In the genomic region with DNA sequence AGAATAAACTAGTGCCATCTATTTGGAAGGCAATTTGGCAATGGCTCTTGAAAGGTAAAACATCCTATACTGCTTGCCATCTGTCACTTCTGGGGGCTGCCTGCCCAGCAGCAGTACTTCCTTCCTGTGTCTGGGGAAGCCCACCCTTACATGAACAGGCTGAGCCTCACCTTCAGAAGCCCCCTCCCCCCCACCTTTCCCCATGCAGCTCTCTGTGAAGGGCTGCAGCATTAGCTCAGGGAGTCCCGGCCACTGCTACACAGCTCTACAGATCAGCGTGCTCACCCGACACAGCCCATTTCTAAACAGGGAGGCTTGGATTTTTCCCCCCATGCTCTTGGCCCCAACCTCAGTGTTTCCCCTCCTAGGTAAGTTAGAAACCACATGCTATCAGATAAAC, we compare ENCODE assay signal across 27 mouse cellular contexts.
"Had no signal": no experiment of that assay in that cellular context is flagged by ENCODE, and none has a peak within 500 bp of the region (broad histone marks: within the 10 kb centered on the region; RNA-seq: fewer than 3 reads in every experiment).

No protein-coding gene starts in this region.

- H3K9ac ChIP-seq: heart, embryonic 13.5 days; heart, embryonic 15.5 days; hindbrain, embryonic 15.5 days; intestine, embryonic 15.5 days; limb, embryonic 12.5 days; liver, embryonic 13.5 days; liver, embryonic 15.5 days; liver, postnatal 0 days had no signal

- H3K9me3 ChIP-seq: heart, embryonic 13.5 days; heart, embryonic 15.5 days; hindbrain, embryonic 10.5 days; hindbrain, embryonic 15.5 days; intestine, embryonic 15.5 days; limb, embryonic 10.5 days; limb, embryonic 12.5 days; liver, embryonic 13.5 days; liver, embryonic 15.5 days had no signal

- H3K27ac ChIP-seq: gastrocnemius, adult 2 months; heart, adult 2 months; heart, embryonic 13.5 days; heart, embryonic 15.5 days; hindbrain, embryonic 10.5 days; hindbrain, embryonic 15.5 days; intestine, embryonic 15.5 days; layer of hippocampus, adult 2 months; left cerebral cortex, adult 2 months; limb, embryonic 10.5 days; limb, embryonic 12.5 days; liver, embryonic 13.5 days; liver, embryonic 15.5 days had no signal

- DNase-seq: gastrocnemius, adult 2 months; gastrocnemius, postnatal 10 days; gastrocnemius, postnatal 25 days; heart, adult 2 months; heart, postnatal 14 days; heart, postnatal 4 days; kidney, adult 18-20 months; kidney, adult 8-10 months; kidney, postnatal 10 days; kidney, postnatal 25 days; kidney, postnatal 4 days; liver; liver, embryonic 13.5 days; liver, postnatal 0 days had no signal

- H3K27me3 ChIP-seq: heart, embryonic 13.5 days; heart, embryonic 15.5 days; hindbrain, embryonic 15.5 days; intestine, embryonic 15.5 days; limb, embryonic 12.5 days; liver, embryonic 13.5 days; liver, embryonic 15.5 days had no signal

- H3K4me1 ChIP-seq: heart, embryonic 15.5 days; hindbrain, embryonic 10.5 days; hindbrain, embryonic 15.5 days; intestine, embryonic 15.5 days; limb, embryonic 10.5 days; limb, embryonic 12.5 days had no signal

- H3K4me3 ChIP-seq: gastrocnemius, adult 2 months; heart, adult 2 months; heart, embryonic 13.5 days; heart, embryonic 15.5 days; hindbrain, embryonic 10.5 days; hindbrain, embryonic 15.5 days; intestine, embryonic 15.5 days; layer of hippocampus, adult 2 months; left cerebral cortex, adult 2 months; limb, embryonic 10.5 days; limb, embryonic 12.5 days; liver, embryonic 13.5 days; liver, embryonic 15.5 days had no signal

- H3K4me2 ChIP-seq: heart, embryonic 13.5 days; heart, embryonic 15.5 days; hindbrain, embryonic 15.5 days; intestine, embryonic 15.5 days; limb, embryonic 12.5 days; liver, embryonic 11.5 days; liver, embryonic 13.5 days; liver, embryonic 15.5 days had no signal

- ATAC-seq: inflammation-experienced regulatory T-cells, adult 6 months; intestine, embryonic 15.5 days; intestine, postnatal 0 days; liver, postnatal 0 days had no signal
